Mouse (Mus musculus) bone marrow, adult 2 months (tissue): ENCODE measurements around the gene Adgrf5.

Experiments used
- CTCF ChIP-seq: fragments of 200-500 bp; IDR thresholded peaks from 2 replicates; pipeline ENCODE4 v1.5.1; 2011; ENCODE audit warnings: low read length, control low read depth; ENCODE audit not compliant: control insufficient read depth, insufficient read depth
- POLR2A ChIP-seq: fragments of 200-500 bp; IDR thresholded peaks from 2 replicates; pipeline ENCODE4 v1.6.1; 2011; ENCODE audit warnings: low read depth, mild to moderate bottlenecking, control low read depth, low read length, borderline replicate concordance; ENCODE audit not compliant: control insufficient read depth

DNA sequence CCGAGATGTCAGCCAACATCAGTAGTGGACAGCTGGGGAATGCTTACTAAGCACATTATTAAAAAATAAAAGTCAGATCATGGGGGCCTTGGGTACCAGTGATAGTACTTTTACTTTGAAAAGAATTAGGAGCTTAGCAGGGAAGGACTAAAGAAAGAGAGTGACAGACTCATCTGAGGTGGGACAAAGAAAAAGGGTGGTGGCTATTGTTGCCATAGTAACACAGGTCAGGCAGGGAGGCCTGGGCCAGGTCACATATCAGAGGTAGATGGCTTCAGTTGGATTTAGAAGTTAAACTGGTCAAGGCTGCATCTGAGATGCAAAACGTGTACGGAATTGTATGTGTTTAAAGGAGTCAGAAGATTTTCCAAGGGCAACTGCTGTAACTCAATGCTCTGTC is 38.9 kb downstream of the Adgrf5 start:
- TF ChIP-seq CTCF (no peak), POLR2A (no peak)
